Mouse (Mus musculus): Measurements from ENCODE around the gene Adipor2.

GRCm38 (mm10) chr6:119367382-119367781 lies 50.1 kb downstream of the Adipor2 start:
- TF ChIP-seq MAFK (IDR thresholded peaks at IDR 0.05; ENCODE audit: insufficient read depth, low read depth, low read length) (no peak), CHD2 (IDR thresholded peaks at IDR 0.05; ENCODE audit: low read depth, low read length) (no peak), HCFC1 (IDR thresholded peaks at IDR 0.05; ENCODE audit: borderline replicate concordance, insufficient read depth, low read length) (no peak), ZC3H11A (IDR thresholded peaks at IDR 0.05; ENCODE audit: borderline replicate concordance, low read depth, low read length) (no peak)
